Mouse (Mus musculus): ENCODE data around the gene Midn. TPM values are rescaled to one million over a fixed set of nuclear protein-coding genes. Genes with fewer than 3 reads are reported as not detected.

Midn gene
- polyA plus RNA-seq, 1 experiment = 372 TPM

DNA sequence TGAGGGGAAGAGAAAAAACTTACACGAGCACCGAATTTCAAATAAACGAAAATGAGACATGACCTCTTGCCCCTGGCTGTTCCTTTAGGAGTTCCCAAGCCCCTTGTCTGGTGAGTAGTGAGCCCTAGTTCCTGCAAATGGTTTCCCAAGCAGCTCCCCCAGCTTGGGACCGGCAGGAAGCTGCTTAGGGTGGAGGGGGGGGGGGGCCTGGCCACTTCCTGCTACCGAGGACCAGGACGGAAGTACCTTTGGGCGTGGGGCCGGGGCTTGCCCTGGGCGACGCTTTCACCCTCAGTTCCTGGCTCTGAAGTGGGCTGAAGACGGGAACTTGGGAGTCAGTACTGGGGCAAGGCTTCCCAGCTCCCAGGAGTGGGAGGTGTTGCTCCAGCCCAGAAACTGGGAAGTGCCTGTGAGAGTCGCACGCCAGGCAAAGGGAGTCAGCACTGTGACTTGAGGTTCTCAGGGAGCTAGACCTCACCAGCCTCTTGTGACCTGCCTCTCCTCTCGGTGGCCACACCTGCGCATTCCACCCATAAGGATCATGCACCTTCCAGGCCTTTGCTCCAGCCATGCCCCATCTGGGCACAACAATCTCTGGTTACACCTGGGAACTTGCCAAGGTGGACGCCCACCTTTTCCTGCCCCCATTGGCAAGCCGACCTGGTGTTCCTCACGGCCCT is 10.4 kb downstream of the Midn start:
- Histone ChIP-seq H3K27me3 (ENCODE audit: control insufficient read depth, insufficient read depth, low read length) (no peaks in the 10 kb centered on the region), H3K27ac (ENCODE audit: insufficient read depth, low read depth, low read length) (peak overlapping the region; percentile 94), H3K4me1 (ENCODE audit: control insufficient read depth, insufficient read depth, insufficient read length, low read length) (peaks cover 60% of the 10 kb centered on the region), H3K4me3 (ENCODE audit: low read depth, low read length) (peak overlapping the region; percentile 38), H3K36me3 (ENCODE audit: control insufficient read depth, insufficient read depth, low read length) (peaks cover 43% of the 10 kb centered on the region)
- 4% methylated on average over 18 of the region's 18 CpGs for WGBS
- no peak; the same call in 1 of the 2 replicates for TF ChIP-seq POLR2A (IDR thresholded peaks at IDR 0.05; ENCODE audit: low read depth, low read length)
- no peak for TF ChIP-seq CTCF (IDR thresholded peaks at IDR 0.05; ENCODE audit: extremely low read depth, insufficient read length, insufficient replicate concordance, low read depth, low read length)

DNA sequence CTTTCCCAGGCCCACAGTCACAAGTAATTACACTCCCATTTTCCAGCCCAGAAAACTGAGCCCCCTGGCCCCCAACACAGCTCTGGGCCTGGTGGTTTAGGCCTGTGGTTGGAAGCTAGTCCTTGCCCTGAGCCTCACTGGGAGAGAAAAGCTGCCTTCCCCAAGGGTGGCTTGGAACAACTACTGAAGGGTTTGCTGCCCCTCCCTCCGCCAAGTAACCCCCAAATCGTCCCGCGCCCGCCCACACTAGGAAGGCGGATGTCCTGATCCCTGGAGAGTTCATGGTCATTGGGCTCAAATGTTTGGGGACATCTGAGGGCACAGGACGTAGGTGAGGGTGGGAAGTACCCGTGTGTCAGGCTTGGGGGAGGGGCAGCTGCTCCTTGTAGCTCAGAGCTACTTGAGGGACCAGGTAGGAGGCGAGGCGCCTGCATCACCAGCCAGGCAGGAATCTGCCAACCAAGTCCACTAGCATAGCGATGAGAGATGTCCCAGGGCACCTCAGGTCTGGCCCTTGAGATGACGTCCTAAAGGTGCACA is 11.0 kb downstream of the Midn start:
- Histone ChIP-seq H3K36me3 (ENCODE audit: control insufficient read depth, insufficient read depth, low read length) (peaks cover 36% of the 10 kb centered on the region), H3K4me3 (ENCODE audit: low read depth, low read length) (peak overlapping the region; percentile 54), H3K27me3 (ENCODE audit: control insufficient read depth, insufficient read depth, low read length) (no peaks in the 10 kb centered on the region), H3K27ac (ENCODE audit: insufficient read depth, low read depth, low read length) (peak overlapping the region; percentile 94), H3K4me1 (ENCODE audit: control insufficient read depth, insufficient read depth, insufficient read length, low read length) (peaks cover 61% of the 10 kb centered on the region)
- TF ChIP-seq CTCF (IDR thresholded peaks at IDR 0.05; ENCODE audit: extremely low read depth, insufficient read length, insufficient replicate concordance, low read depth, low read length) (no peak), POLR2A (IDR thresholded peaks at IDR 0.05; ENCODE audit: low read depth, low read length) (no peak; the same call in 1 of the 2 replicates)
- 18% methylated on average over 12 of the region's 12 CpGs for WGBS

DNA sequence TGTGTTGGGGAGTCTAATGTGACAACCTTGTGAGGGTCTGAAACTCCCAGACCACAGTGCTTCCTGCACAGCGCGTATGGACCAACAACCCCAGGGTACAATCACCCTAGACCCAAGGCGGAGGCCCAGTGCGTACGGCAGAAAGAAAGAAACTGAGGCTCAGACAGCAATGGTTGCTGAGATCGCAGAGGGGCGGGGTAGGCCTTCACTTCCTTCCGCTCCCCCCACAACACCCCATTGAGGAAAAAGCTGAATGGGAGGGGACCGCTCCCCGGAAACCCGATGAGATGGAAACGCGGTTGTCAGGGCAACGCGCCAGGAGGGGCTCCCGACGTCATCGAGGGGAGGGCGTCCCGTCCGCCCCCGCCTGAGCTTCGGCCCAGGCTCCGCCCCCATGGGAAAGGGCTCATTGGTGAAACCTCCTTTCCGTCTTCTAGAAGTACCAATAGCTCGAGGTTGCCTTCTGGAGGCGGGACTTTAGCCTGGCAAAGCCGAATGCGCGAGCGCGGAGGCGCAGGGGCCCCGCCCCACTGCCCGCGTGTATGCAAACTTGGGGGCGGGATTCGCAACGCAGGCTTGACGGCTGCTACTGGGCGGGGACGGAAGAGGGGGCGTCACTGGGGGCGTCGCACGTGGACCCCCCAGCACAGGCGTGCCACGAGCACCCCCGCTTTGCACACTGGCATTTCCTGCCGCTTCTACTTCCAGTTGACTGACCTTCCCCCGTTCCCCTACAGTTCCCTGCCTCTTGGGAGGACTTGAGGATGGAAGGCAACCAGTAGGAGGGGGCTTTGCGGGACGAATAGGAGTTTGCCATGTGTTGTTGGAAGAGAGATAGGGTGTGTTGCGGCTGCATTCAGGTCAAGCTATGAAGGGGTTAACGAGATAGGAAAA is 11.7 kb downstream of the Midn start:
- Histone ChIP-seq H3K4me1 (ENCODE audit: control insufficient read depth, insufficient read depth, insufficient read length, low read length) (peaks cover 62% of the 10 kb centered on the region), H3K36me3 (ENCODE audit: control insufficient read depth, insufficient read depth, low read length) (peaks cover 29% of the 10 kb centered on the region), H3K27ac (ENCODE audit: insufficient read depth, low read depth, low read length) (peak overlapping the region; percentile 95), H3K4me3 (ENCODE audit: low read depth, low read length) (peak overlapping the region; percentile 58), H3K27me3 (ENCODE audit: control insufficient read depth, insufficient read depth, low read length) (no peaks in the 10 kb centered on the region)
- WGBS = under 1% methylated on average over 55 of the region's 55 CpGs
- TF ChIP-seq CTCF (IDR thresholded peaks at IDR 0.05; ENCODE audit: extremely low read depth, insufficient read length, insufficient replicate concordance, low read depth, low read length) (no peak), POLR2A (IDR thresholded peaks at IDR 0.05; ENCODE audit: low read depth, low read length) (no peak)

DNA sequence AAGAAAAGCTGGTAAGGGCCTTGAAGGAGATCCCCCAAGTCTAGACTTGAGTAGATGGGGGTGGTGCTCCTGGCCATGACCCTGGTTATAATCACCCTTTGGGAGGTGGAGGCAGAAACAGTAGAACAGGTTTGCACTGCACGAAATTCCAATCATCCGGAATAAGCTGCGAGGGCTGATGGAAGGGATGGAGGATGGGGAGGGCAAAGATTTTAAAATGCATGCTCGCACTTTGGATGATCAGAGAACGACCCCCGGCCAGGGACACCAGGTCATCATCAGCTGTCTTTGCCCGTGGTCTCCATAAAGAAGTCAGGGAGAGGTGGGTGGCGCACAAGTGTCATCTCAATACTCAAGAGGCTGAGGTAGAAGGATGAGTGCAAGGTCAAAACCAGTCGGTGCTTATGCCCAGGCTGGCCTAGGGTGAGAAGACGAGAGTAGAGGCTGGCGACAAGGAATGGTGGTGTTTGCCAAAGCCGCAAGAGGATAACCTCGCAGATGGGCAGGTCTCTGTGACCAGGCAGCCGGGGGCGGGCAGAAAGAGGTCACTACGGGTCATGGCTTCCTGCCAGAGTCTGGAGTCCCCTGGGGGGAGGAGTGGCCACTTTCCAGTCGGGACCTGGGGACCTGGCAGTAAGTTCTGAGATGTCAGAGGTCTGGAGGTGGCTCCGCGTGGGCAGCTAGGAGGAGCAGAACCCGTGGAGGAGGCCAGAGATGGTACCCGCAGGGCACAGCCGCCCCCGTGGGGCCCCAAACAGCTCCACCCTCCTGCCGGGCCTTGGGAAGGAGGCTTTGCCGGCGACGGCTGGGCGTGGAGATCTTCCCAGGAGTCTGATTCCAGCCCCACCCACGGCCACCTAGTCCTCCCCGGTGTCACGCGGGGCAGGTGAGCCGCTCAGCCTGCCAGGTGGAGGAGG is 12.6 kb downstream of the Midn start:
- H3K4me3 ChIP-seq (ENCODE audit: low read depth, low read length) = peak overlapping the region; percentile 58
- H3K27ac ChIP-seq (ENCODE audit: insufficient read depth, low read depth, low read length) = peak overlapping the region; percentile 95
- H3K27me3 ChIP-seq (ENCODE audit: control insufficient read depth, insufficient read depth, low read length) = no peaks in the 10 kb centered on the region
- H3K4me1 ChIP-seq (ENCODE audit: control insufficient read depth, insufficient read depth, insufficient read length, low read length) = peaks cover 63% of the 10 kb centered on the region
- WGBS = 2% methylated on average over 33 of the region's 33 CpGs
- H3K36me3 ChIP-seq (ENCODE audit: control insufficient read depth, insufficient read depth, low read length) = peaks cover 20% of the 10 kb centered on the region
- TF ChIP-seq POLR2A (IDR thresholded peaks at IDR 0.05; ENCODE audit: low read depth, low read length) = peak; percentile 41; the same call in 1 of the 2 replicates
- no peak for TF ChIP-seq CTCF (IDR thresholded peaks at IDR 0.05; ENCODE audit: extremely low read depth, insufficient read length, insufficient replicate concordance, low read depth, low read length)

DNA sequence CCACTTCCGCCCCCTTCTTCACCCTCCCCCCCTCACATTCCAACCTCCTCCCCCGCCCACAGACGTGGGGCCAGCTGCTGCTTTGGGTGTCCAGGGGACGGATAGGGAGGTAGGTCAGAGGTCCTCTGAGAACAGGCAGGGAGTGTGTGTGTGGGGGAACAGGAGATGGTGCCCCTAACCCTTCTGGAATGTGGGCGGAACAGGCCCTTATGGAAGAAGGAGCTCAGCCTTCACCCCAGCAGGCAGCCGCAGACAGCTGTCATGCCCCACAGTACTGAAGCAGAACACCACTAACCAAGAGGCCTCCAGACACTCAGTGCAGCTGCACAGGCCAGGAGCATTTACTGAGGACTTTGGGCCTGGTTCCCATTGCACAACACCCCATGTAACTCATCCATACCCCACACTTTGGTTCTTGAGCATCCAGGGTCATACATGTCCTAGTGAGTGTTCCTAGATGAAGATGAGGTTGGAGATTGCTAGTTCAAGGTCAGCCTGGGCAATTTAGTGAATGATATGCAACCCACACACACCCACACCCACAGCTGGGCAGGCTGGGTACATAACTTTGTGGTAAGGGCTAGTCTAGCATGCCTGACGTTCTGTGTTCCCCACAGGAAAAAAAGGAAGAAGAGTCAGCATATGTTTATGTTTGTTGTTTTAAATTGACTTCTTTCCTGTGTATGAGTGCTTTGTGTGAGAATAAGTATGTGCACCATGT is 13.6 kb downstream of the Midn start:
- WGBS = 19% methylated on average over 7 of the region's 7 CpGs
- no peak for TF ChIP-seq POLR2A (IDR thresholded peaks at IDR 0.05; ENCODE audit: low read depth, low read length)
- TF ChIP-seq CTCF (IDR thresholded peaks at IDR 0.05; ENCODE audit: extremely low read depth, insufficient read length, insufficient replicate concordance, low read depth, low read length) = no peak
- H3K4me1 ChIP-seq (ENCODE audit: control insufficient read depth, insufficient read depth, insufficient read length, low read length) = peaks cover 61% of the 10 kb centered on the region
- peak overlapping the region; percentile 27 for H3K4me3 ChIP-seq (ENCODE audit: low read depth, low read length)
- peak overlapping the region; percentile 81 for H3K27ac ChIP-seq (ENCODE audit: insufficient read depth, low read depth, low read length)
- peaks cover 10% of the 10 kb centered on the region for H3K36me3 ChIP-seq (ENCODE audit: control insufficient read depth, insufficient read depth, low read length)
- no peaks in the 10 kb centered on the region for H3K27me3 ChIP-seq (ENCODE audit: control insufficient read depth, insufficient read depth, low read length)

DNA sequence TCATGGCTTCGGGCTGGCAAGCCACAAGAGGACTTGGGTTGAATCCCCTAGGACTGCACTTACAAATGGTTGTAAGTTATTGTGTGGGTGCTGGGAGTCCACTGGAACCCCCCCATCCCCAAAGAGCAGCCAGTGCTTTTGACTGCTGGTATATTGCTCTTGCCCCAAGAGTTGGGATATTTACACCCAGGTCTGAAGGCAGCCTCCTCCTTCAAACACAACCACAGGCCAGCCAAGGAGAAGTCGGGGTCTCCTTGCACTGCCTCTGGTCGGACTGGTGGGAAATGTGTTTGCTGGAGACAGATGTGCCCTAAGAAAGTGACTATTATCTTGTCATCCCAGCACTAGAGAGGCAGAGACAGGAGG is 14.2 kb downstream of the Midn start:
- H3K36me3 ChIP-seq (ENCODE audit: control insufficient read depth, insufficient read depth, low read length) = peaks cover 5% of the 10 kb centered on the region
- TF ChIP-seq POLR2A (IDR thresholded peaks at IDR 0.05; ENCODE audit: low read depth, low read length) = no peak
- no peak for TF ChIP-seq CTCF (IDR thresholded peaks at IDR 0.05; ENCODE audit: extremely low read depth, insufficient read length, insufficient replicate concordance, low read depth, low read length)
- peak overlapping the region; percentile 81 for H3K27ac ChIP-seq (ENCODE audit: insufficient read depth, low read depth, low read length)
- no peak overlapping the region for H3K4me3 ChIP-seq (ENCODE audit: low read depth, low read length)
- peaks cover 62% of the 10 kb centered on the region for H3K4me1 ChIP-seq (ENCODE audit: control insufficient read depth, insufficient read depth, insufficient read length, low read length)
- H3K27me3 ChIP-seq (ENCODE audit: control insufficient read depth, insufficient read depth, low read length) = no peaks in the 10 kb centered on the region
- 81% methylated on average over 3 of the region's 3 CpGs for WGBS
